Mouse (Mus musculus): ENCODE measurements around the gene Gm10226.

GRCm38 (mm10) chr17:21708401-21708800 lies 16.7 kb downstream of the Gm10226 start:
- TF ChIP-seq CTCF (IDR thresholded peaks at IDR 0.05; ENCODE audit: borderline replicate concordance, extremely low read depth, insufficient read depth, insufficient read length) (no peak), POLR2A (IDR thresholded peaks at IDR 0.05; ENCODE audit: borderline replicate concordance, extremely low read depth, insufficient read depth, insufficient read length, poor library complexity, severe bottlenecking) (no peak)

Data from brain, embryonic 14.5 days (tissue).